Comparison of ENCODE assay signal across 23 mouse cellular contexts in genomic region chr12:9991305-9991704, GRCm38 (mm10).
"Had no signal": no experiment of that assay in that cellular context is flagged by ENCODE, and none has a peak within 500 bp of the region (broad histone marks: within the 10 kb centered on the region; RNA-seq: fewer than 3 reads in every experiment).

No protein-coding gene starts in this region.

- ATAC-seq: hindbrain, postnatal 0 days; intestine, embryonic 16.5 days had no signal

- H3K27ac ChIP-seq: heart, adult 2 months; heart, embryonic 13.5 days; heart, embryonic 15.5 days; hindbrain, embryonic 13.5 days; hindbrain, embryonic 15.5 days; hindbrain, postnatal 0 days; left cerebral cortex, adult 2 months; limb, embryonic 10.5 days; limb, embryonic 12.5 days; liver, embryonic 13.5 days; liver, embryonic 15.5 days had no signal

- H3K4me3 ChIP-seq: heart, adult 2 months; heart, embryonic 13.5 days; heart, embryonic 15.5 days; hindbrain, embryonic 13.5 days; hindbrain, embryonic 15.5 days; left cerebral cortex, adult 2 months; limb, embryonic 10.5 days; limb, embryonic 12.5 days; liver, embryonic 13.5 days; liver, embryonic 15.5 days had no signal

- DNase-seq: gastrocnemius, postnatal 14 days; gastrocnemius, postnatal 36 days; heart, adult 11 months; heart, adult 2 months; heart, postnatal 14 days; heart, postnatal 36 days; kidney, adult 18-20 months; kidney, adult 8-10 months; kidney, postnatal 10 days; kidney, postnatal 25 days; kidney, postnatal 4 days; liver; liver, embryonic 13.5 days had no signal
